Mouse (Mus musculus): Measurements from ENCODE around the gene Ap3d1.

Gene Ap3d1

DNA sequence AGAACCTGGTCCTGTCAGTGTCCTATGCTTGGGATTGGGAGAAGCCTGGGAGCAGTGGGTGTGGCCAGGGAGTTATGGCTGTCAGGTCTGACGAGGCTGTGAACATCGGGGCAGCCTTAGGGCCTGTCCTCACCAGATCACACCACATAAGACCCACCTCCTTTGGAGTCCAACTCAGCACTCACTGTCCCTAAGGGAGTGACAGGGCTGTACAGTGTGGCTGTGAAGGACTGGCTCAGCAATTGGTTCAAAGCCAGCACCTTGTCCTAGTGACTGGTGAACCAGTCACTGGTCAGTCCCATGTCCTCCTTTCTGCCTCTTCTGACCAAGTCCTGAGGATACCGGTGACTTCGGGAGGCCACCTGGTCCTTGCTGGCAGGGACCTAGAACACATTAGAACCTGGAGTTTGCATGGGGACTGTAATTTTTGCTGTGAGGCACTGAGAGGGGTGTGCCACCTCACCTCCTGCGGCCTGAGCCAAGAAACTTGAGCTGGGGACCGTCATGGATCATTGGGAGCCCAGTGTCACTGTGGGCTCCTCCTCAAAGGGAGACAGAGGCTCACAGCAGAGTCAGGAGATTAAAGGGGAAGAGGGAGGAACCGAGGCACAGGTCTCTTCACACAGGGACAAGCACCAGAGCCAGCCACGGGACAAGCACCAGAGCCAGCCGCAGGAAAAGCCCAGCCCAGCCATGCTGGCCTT lies 62.4 kb downstream of the Ap3d1 start:
- no peak for DNase-seq

DNA sequence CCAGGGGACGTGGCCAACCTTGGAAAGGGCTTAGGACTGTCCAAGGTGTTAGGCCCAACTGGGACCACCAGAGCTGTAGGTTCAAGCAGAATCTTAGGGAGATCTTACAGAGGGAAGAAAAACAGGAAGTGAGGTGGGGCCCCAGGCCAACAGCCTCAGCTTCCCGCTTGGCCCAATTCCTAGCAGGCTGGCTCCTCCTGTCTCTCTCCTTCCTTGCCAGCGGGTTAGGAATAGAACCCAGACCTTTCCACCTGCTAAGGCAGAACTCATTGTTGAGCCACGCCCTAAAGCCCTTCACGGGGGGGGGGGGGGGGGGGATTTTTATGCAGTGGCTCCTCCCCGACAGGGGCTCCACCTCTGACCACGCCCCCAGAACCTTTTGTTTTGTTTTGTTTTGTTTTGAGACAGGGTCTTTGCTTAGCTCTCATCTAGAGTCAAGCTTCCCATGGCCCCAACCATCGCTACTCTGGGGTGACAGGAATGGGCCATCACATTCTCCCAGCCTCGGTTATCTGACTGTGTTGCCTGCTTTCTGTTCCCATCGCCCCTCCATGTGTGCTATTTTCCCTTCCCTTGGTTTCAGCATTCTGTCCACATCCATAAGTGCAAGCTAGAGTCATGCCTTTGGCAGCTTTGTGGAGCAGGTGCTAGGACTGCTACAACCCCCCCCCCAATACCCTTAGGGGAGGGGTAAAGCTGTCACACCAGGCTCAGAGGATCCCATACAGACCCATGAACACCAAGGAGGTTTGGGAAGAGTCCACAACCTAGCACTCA lies 63.3 kb downstream of the Ap3d1 start:
- DNase-seq: peak in 1 of 2 experiments; percentile 49

DNA sequence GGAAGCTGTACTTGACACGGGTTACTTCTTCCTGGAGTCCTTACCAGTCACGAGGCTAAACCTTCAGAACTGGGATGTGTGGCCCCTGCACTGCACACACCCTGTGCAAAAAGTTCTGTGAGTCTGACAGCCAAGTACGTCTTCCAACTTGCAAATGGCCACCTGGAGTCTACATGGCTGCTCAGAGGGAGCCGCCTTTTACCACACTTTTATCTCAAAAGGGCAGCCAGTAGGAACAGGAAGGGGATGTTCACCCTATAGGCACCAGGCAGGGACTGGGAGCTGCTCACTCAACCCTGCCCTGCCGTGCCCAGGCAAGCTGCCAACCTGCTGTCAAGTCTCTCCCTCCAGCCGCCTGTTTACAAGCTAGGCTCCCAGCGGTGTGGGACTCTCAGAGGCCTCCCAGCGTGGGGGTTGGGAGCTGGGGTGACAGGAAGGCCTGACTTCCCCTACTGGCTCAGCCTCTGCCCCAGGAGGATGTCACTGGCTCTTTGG lies 64.1 kb downstream of the Ap3d1 start, which contains the start of gene Mknk2:
Gene Mknk2 (minus strand): TSS at position 171 of the 495 bp plus-strand sequence.
- peak; percentile 85 to 91 for DNase-seq

DNA sequence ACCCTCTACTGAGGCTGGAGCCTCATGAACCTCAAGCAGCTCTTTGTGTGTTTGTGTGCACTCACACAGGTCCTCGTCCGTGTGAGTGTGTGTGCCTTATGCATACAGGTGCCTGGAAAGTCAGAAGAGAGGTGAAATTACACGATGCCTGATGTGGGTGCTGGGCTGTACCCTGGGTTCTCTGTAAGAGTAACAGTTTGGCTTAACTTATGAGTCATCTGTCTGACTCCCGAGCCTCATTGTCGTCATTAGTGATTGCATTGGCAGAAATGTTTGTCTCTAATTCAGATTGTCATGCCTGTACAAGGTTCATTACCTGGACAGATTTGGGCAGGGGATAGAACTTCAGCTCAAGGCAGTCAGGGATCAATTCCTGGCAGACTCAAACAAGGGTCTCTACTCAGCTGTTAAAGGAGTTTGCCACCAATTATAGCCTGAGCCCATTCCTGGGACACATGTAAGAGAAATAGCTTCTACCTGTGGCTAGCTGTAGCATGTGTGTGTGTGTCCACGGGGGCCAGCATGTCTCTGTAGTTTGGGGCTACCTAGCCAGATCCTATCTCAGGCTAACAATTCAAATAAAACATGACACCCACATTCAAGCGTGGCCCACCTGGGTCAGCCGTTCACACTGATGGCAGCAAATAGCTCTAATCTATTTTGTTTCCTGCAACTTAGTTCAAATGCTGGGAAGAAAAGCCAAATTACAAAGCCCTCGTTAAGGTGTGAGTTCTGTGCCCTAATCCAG lies 64.8 kb downstream of the Ap3d1 start:
- peak in 1 of 2 experiments; percentile 37 for DNase-seq

DNA sequence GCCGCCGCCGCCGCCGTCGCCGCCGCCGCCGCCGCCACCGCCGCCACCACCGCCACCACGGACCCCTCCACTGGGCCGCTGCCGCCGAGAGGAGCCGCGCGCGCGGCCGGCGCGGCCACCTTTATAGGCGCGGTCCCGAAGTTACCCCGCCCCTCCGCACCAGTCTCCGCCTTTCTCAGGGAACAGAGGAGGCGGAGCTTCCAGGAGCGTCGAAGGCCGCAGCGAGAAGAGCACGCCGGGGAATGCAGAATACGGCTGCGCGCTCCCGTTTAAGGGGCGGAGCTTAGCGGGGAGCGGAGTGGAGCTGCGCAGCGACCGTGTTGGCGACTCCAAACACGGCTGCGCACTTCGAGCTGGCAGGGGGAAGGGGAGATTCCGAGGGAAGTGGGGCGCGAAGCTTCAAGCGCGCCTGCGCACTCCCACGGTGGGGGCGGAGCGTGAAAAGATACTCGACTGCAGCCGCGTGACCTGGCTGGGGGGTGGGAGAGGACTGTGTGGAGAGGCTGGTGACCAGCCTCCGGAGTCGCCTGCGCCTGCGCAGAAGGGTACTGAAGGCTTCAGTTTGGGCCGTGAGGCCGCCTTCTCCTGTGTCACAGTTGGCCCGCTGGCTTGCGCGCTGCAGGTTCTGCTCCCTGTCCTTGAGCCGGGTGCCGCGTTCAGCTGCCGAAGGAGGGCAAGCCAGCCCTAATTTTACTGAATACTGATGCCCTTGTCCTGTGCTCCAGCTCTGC lies 65.7 kb downstream of the Ap3d1 start:
- peak; percentile 99 to 100 for DNase-seq

DNA sequence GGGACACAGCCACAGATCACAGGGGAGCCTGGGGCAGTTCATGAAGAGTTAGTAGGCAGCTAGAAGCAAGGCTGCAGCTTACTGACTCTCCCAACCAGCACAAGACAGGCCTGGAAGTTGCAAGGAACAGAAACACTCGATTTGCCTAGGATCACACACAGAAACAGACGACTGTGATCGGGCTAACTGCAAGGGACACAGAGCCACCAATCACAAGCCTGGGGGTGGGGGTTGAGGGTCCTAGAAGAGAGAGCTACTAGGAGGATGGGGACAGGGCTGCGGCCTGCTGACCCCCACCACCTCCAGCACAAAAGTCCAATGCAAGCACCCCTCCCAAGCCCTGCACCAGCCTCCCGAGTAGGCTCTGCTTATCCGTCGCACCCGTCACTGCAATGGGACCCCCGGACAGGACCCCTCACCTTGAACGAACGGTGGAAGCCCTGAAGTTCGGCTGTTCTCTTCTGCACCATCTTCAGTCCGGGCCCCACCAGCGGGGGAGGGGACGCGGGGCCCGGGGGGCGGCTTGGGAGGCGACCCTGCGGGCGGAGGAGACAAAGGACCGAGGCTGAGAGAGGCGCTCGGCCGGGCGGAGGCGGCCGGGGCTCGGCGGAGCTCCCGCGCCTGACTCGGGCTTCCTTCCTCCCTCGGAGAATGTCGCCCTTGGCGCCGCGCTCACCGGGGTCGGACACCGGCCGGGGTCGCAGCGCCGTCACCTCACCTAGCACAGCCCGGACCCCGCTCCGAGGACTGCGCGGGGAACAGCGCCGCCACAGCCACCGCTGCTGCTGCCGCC lies 66.5 kb downstream of the Ap3d1 start:
- DNase-seq: peak in 1 of 2 experiments; percentile 31

DNA sequence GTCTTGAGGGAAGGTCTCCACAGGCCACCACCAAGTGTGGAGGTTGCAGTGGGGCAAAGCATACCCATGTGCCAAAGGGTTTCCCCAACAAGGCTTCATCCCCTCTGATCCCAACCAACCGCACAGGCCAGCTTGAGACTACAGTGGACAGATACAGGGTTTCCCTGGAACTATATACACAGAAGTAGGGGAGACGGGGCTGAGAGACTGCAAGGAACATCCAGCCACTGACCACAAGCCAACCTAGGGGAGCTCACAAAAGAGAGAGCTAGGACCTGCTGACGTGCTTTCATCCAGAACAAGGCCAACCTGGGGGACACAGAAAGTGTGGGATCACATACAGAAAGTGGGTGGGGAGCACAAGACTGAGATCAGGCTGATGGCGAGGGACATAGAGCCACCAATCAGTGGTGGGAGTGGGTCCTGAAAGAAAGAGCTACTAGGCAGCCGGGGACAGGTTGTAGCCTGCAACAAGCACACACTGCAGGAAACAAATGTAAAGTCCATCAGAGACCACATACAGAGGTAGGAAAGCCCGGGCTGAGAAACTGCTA lies 67.1 kb downstream of the Ap3d1 start:
- peak in 1 of 2 experiments; percentile 32 for DNase-seq

DNA sequence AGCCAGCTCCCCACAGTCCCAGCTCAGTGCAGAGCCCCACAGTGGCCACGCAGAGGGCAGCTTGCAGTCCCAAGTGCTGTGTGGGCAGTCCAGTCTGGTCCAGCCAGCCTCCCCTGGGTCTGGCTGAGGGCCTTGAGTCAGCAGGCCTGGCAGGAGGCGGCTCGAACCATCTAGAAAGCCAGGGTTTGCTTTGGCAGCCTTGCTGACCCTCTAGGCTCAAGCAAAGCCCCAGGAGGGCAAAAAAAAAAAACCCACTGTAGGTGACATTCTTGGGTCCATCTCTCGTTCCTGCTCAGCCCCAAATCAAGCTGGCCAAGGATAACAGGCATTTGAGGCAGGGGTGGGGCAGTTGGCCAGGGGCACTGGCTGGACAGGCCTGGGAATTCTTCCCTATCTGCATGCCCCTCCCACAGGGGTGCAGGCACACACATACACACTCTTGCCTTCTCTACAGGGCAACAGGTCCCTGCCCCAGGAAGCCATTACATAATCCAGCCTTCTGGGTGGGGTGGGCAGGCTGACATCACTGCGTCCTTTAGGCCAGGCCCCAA lies 67.8 kb downstream of the Ap3d1 start:
- DNase-seq: peak; percentile 40 to 53

DNA sequence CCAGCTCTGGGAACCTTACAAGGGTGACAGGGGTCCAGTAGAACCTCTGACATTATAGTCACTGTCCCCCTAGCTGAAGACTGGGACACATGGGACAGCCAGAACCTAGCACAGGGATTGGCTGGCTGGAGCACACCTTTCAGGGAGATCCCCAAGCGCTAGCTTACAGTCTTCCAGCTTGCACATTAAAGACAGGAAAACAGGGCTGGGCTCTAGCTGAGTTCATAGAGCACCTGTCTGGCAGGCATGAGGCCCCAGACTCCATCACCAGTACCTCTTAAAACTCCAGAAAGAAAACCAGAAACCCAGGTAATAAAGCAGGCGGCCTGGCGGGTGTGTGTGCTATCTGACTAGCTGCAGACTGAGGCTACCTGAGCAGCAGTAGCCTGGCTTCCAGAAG lies 68.4 kb downstream of the Ap3d1 start:
- DNase-seq: no peak

DNA sequence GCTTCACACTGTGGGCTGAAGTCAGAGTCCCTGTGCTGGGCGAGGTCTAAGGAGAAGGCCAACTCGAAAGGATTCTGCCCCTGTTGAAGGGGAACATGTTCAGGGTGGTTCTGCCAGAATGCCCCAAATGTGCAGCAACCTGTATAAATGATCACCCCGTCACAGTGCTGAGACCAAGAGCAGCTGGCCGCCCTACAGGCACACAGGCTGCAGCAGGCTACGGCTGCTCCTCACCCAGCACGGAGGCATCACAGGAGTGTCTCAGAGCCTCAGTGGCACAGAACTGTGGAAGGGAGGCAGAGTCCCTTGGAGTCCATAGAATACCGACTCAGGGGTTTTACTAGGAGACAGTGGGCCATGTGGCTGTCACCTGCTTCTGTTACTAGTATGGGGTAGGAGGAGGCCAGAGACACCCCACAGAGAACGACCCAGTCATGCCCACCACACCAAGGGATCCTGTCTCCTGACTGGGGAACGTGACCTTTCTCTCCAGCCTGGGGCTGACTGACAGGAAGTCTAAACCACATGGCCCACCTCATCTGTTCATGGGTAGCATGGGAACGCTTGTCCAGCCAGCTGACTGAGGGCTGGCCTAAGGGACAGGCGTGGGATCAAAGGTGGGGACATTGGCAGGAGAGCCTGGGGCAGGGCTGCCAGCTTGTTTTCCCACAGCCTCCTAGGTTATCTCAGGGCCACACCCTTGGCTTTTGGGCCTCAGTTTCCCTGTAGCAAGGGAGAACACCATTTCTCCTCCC lies 70.0 kb downstream of the Ap3d1 start:
- peak in 1 of 2 experiments; percentile 11 for DNase-seq

DNA sequence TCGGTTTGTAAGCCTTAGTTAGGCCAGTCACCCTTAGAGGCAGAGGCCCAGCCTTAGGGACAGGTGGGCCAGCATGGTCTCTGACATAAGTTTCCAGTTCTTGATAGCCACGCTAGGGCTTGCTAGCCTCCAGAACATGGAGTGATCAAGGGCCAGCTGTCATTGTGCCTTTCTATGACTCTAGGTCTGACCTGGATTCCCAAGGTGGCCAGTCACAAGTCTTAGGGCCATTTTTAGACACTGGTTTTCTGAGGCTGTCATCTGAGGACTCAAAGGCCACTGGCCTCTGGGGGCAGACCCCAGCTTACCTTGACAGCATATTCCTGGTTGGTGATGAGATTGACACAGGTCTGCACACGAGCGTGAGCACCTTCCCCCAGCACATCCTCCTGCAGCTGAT lies 70.8 kb downstream of the Ap3d1 start:
- no peak for DNase-seq

DNA sequence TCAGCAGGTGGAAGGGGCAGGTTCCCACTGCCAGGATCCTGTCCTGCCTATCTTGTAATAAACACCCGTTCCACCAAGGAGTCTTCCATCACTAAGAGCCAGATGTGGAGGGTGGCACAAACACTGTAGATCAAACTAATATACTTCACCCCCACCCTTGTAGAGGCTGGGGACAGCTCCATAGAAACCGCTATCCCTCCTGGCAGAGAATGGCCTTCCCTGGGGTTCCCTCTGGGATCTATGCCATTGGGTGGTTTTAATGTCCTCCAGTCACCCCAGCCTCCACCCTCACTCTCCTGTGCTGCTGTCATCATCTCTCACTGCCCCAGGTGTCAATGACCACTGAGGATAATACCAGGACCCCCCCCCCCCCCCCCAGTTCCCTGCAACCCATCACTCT lies 71.5 kb downstream of the Ap3d1 start:
- DNase-seq: no peak

DNA sequence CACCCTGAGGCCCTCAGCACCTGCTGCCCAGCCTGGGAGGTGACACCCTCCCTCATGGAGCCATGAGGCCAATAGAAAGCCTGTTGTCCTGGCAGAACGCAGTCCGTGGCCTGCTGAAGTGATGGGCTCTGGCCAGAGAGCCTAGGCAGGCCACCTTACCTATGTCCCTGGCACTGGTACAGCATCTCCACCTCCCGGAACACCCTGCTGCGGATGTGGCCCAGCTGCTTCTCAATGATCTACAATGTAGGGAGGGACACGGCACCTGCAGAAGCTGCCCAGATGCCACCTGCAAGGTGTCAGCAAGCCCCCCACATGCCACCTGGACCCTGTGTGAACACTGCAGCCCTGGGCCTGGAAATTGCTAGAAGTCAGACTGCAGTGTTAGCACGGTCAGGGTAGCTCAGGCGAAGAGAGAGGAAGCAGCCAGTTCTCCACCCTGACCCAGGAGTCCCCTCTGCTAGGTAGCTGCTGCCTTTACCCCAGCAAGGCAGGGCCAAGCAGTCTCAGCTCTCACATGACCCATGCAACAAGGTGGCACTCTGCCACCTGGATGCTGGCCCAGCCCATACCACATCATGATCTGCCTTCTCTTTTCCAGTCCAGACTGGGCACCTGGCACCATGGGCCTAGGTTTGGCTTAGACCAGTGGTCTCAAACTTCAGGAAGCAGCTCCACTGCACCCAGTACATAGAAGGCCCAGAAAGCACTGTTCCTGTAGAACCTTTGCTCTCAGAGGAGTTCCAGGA lies 72.2 kb downstream of the Ap3d1 start:
- DNase-seq: peak; percentile 79 to 85

DNA sequence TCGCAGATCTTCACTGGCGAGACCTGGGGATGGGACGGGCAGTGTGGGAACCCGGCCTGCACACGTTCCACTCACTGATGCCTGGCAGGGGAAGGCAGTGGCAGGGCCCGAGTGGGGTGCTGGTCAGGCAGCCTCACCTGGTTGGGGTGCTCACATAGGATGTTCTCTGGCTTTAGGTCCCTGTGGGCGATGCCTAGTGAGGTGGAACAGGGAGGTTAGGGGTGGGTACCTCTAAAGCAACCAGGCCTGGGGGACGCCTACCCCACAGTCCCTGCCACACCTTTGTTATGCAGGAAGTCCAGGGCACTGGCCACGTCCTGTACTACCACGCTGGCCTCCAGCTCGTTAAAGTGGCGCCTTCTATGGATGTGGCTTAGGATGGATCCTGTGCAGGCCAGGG lies 73.0 kb downstream of the Ap3d1 start:
- no peak for DNase-seq

DNA sequence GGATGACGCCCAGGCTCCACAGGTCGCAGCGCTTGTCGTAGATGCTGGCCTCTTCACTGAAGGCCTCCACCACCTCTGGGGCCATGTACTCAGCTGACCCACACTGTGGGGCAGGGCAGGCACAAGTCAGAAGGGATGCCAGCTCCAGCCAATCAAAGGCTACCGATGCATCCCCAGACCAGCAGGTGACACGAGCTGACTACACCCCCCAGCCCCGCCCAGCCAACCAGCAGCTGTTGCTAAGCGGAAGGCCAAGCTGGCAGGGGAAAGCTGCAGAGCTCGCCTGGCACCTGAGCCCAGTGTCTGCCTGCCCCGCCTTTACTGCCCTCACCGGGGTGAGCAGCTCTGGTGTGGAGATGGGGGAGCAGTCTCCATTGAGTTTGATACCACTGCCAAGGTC lies 73.5 kb downstream of the Ap3d1 start:
- DNase-seq: peak; percentile 39 to 76

DNA sequence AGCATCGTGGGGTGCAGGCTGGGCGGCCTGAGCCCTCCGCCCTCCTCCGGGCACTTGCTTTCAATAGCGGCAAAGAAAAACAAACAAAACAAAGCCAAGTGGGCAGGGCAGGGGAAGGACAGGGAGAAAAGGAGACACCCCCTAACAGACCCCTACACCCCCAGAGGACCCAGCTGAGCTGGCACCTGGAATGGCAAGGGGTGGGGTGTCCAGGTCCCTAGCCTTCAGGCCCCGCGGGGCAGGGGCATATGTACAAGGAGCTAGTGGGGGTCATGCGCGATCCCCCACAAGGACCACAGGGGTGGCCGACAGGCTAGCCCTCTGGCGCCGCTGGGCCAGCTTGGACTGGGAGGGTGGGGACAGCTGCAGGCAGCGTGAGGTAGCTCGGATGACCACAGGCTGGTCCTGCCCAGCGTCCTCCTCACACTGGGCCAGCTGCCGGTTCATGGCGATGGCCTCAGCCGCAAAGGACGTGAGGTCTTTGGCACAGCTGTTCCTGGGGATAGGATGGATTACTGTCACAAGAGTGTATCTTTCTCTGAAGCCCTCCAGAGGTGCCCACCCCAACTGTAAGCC lies 75.1 kb downstream of the Ap3d1 start:
- DNase-seq: no peak

DNA sequence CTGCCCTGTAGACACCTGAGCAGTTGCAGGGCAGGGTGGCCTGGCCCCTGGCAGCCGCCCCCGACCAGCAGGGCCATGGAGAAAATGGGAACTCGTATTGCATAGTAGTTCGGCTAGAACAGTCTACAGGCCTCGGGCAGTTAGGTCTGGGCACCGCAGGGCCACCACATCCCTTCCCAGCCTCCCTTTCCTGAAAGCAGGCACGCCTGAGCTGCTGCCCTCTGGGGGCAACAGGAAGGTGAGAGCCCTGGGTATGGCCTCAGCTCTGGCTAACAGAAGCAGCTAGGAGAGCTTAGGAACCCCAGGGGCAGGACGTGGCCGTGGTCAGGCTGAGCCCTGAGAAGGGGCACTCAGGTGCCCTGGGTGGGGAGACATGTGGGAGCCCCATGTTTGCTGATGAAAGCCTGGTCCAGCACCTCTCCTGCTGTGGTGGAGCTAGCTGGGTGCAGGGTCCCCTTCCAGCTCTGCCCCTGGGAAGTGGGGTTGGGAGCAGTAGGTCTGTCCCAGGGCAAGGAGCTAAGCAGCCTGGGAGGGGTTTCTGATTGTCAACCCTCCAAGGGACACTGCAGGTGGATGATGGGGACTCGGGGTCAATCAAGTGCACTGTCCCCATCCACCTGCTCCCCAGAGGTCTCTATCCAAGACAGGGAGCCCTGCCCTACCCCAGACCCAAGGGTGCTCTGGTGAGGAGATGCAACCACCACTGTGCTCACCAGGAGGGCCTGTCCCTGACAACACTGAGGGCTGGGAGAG lies 75.9 kb downstream of the Ap3d1 start:
- DNase-seq: peak in 1 of 2 experiments; percentile 10

DNA sequence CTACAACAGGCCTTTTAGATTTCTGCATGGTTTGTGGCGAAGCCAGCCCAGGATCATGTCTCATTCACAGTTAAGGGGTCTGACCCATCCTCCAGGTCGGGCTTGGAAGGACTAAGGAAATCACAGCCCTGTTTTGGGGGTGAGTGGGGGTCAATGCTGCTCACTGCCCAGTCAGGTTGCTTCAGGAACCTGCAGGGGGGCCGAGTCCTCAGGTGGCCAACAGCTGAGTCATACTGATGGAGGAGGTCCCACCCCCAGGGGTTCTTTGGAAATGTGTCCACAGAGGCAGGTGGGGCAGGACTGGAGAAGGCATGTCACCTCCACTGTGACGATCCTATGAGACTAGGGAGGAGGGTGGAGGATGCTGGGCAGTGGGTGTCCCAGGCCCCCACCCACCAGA lies 76.6 kb downstream of the Ap3d1 start:
- peak in 1 of 2 experiments; percentile 28 for DNase-seq
